Mouse (Mus musculus): Measurements from ENCODE around the gene Psmb6.
A peak's percentile ranks its signal among the peaks of the same experiment; 100 is the strongest.

The Psmb6 gene

DNA sequence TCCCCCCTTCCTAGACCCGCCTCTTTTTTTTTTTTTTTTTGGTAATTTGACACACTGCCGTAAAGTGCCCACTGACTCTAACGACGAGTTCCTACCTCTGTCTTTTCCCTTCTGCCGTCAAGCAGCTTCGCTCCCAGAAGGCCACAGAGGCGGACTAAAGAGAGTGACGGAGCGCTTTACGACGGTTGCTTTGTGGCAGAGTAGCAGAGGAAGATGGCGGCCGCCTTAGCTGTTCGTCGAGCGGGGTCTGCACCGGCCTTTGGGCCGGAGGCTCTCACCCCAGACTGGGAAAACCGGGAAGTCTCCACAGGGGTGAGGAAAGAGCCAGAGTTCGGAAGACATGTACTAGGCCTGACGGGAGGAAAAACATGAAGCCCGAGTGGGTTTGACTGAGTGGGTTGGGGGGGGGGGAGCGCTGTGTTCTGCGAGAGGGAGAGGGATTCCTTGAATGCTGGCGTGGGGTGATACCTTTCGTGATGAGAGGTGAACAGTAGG lies at the start of gene Psmb6:
TSS of gene Psmb6 (plus strand) at position 184 of the 495 bp plus-strand sequence.
- peak; percentile 87 for DNase-seq (ENCODE audit: extremely low spot score, low spot score)

DNA sequence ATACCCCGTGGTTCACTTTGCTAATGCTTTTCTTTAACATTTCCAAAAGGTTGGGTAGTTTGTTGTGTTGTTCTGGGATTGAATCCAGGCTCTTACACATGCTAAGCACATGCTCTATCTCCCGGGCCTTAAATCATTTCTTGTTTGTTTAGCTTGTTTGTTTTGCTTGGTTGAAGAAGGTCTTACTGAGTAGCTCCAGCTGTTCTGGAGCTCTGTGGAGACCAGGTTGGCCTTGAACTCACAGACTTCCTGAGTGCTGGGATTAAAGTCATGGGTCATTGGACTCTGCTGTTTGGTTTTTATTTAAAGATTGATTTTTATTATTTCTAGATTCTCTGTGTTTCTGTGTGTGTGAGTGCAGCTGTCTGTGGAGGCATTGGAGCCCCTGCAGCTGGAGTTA lies 39.7 kb upstream of the Psmb6 start:
- DNase-seq (ENCODE audit: extremely low spot score, low spot score): no peak

DNA sequence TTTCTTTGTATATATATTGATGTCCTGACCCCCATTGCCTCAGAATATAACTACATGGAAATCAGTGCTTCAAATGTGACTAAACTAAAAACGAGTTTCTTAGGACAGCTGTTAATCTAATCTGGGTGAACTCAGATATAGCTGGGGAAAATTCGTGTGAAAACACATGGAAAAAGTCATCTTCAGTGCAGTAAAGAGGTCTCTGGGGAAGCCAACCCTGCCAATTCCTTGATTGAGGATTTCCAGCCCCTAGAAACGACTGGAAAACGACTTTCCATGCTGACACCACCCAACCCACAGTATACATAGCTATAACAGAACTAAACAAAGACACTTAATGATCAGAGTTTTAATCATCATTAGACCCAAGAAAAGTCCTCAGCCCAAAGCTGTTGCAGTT lies 37.4 kb upstream of the Psmb6 start:
- DNase-seq (ENCODE audit: extremely low spot score, low spot score): no peak

DNA sequence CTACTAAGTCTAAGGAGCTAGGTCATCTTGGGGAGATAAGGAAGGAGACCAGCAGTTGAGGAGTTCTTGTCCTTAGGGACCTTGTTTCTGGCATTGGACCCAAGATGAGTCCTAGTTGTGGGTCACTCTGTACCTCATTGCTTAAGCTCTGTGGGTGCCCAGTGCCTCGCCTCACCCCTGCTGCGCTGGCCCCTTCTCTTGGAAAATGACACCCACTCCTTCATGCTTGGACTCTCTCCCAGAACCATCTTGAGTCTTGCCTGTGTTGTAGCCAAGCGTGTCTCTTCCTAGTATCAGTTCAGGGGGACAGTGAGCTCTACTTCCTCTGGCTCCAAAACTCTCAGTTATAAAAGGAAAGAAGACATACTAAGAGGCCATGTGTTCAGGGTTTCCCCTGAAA lies 36.0 kb upstream of the Psmb6 start:
- DNase-seq (ENCODE audit: extremely low spot score, low spot score): no peak

DNA sequence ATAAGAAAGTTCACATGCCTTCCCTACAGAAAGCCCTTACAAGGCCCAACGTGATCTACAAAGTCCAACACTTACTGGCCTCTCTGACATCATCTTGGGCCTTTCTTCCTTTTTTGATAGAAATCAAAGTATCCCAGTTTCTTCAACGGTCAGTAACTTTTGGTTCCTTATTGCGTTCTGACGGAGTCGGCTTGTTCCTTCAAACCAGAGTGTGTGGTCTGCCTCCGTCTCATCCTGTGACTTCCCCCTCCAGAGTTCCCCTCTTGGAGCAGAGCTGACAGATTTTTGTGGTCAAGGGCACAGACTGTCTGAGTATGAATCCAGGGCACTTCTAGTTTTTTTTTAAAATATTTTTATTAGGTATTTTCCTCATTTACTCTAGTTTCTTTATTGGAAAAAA lies 35.5 kb upstream of the Psmb6 start:
- no peak for DNase-seq (ENCODE audit: extremely low spot score, low spot score)

DNA sequence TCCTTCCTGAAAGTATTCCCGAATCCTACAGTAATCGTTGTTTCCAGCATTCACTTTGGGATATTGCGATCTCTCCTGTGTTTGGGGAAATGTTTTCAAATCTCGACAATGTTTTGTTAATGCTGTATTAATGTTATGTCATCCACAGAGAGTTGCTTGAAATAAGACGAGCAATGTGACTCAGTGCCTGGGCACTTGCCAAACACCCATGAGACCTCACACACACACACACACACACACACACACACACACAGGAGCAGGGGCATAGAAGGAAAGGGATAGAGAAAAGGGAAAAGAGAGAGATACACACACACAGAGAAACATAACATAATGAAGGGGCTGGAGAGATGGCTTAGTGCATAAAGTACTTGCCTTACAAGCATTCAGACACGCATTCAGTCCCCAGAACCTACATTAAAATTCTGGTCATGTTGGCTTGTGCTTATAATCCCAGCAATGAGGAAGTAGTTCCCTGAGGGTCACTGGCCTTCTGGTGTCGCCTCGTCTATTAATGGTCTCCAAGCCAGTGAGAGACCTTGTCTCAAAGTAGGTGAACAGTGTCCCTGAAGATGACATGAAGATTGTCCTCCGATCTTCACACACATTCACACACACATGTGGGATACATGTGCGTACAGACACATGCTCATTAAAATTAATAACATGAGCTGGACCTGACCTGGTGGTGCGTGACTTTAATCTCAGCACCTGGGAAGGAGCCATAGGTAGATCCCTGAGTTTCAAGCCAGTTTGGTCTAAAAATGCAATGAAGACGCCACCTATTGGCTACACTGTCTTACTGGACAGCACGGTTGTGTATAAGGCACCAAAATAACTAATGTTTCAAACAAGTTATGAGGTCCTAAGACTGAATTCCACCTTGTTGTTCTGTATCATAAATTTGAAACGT lies 25.3 kb upstream of the Psmb6 start:
- no peak for DNase-seq (ENCODE audit: extremely low spot score, low spot score)

DNA sequence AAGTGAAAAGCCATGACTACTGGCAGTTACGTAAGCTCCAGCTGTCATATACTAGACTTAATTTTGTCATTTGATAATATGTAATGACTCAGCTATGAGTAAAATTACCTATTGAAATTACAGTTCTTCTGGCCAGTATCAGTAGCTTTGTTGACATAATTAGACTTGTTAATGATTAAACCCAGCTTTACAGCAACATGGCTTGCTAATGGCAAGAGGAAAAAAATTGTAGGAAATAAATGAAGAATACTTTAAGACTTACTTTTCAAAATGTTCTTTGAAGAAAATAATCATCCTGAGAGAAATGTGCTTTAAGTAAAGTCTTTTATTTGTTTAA lies 24.7 kb upstream of the Psmb6 start:
- DNase-seq (ENCODE audit: extremely low spot score, low spot score): no peak

DNA sequence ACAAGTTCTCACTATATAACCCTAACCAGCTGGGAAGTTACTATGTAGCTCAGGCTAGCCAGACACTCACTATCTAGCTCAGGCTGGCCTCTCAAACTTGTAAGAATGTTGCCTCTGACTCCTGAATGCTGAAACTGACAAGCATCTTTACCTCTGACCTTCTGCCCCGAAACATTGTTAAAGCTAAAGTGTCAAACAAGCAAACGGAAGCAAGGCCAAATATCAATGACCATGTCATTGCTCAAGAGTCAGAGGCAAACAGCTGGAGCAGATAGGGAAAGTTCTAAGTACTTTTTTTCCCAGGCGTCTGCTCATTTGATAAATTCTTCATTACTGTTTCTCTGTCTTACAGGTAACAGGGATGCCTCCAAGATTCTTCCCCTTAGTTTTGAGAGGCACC lies 23.1 kb upstream of the Psmb6 start:
- no peak for DNase-seq (ENCODE audit: extremely low spot score, low spot score)

DNA sequence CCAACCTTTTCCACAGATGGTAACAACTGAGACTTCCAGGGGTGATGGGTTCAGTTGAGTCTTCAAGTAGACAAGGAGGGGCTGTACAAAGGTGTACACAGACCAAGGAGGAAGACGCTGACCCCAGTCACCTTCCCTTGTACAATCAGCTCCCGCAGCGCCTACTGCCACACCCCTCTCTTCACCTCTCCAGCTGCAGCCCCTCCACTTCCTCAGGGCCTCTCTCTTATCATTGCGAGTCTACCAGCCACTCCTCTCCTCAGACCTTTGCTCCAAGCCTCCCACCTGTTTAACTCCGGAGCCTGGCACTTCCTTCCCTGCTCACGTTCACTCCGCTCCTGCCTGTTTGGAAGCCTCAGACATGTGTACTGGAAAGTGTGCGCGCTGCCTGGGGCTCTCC lies 20.2 kb upstream of the Psmb6 start, which contains the start of gene Tm4sf5:
TSS of gene Tm4sf5 (plus strand) at position 275 of the 400 bp plus-strand sequence.
- no peak for DNase-seq (ENCODE audit: extremely low spot score, low spot score)

DNA sequence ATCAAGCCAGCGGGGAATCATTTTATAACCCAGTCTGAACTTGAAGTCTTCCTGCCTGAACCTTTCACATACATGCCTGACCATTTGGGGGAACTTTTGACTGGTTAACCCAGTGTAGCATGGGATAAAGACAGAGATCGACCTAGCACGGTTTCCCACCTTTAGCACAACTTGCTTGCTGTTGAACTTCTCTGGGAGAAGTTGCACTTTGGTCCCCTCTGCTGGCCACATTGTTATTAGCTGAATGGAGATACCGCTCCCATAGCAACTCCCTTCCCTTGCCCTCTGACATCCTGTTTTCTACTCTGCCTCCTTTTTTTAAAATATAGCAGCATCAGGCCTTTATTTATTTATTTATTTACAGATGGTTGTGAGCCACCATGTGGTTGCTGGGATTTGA lies 18.8 kb upstream of the Psmb6 start:
- peak; percentile 49 for DNase-seq (ENCODE audit: extremely low spot score, low spot score)

DNA sequence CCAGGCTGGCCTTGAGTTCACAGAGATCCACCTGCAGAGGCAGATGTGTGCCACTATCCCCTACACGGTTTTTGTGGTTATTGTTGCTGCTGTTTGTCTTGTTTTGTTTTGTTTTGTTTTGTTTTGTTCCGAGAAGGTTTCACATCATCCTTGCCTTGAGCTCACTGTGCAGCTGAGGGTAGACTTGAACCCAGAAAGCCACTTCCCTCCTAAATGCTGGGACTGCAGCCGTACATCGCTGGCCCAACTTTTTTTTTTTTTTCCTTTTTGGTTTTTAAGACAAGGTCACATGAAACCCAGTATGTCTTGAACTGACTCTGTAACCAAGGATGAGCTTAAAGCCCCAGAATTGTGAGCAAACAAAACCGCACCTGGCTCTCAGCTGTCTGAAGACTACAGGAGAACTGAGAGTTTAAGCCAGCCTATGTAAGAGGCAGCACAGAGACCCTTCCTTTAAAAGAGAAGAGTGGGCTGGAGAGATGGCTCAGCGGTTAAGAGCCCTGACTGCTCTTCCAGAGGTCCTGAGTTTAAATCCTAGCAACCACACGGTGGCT lies 18.1 kb upstream of the Psmb6 start:
- DNase-seq (ENCODE audit: extremely low spot score, low spot score): no peak

DNA sequence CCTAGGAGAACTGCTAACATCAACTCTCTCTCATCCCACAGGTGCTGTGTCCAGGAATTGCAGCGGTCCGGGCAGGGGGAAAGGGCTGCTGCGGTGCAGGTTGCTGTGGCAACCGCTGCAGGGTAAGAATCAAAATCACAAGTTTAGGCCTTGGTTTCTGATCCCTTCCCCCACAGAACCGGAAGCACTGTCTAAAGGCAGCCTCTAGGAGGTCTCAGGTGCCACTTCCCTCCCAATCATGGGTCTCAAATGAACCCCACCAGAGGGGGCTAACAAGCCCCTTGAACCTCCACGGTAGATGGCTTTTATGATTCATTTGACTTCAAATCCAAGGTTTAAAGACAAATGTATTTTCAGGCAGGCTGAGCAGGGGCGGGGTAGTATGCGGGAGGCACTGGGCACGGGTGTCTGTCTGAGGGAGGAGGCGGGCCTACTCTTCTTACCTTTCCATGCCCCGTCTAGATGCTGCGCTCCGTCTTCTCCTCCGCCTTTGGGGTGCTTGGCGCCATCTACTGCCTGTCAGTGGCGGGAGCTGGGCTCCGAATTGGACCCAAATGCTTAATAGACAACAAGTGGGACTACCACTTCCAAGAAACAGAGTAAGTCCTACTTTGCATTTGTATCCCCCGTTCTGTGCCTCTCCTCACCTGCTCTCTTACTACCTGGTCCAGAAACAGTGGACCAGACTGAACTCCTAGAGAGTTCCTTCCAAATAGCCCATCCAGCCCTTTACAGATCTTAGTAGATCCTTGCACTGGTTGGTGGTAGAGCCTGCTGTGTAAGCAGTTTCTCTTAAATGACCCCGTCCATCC lies 15.2 kb upstream of the Psmb6 start:
- peak; percentile 53 for DNase-seq (ENCODE audit: extremely low spot score, low spot score)

DNA sequence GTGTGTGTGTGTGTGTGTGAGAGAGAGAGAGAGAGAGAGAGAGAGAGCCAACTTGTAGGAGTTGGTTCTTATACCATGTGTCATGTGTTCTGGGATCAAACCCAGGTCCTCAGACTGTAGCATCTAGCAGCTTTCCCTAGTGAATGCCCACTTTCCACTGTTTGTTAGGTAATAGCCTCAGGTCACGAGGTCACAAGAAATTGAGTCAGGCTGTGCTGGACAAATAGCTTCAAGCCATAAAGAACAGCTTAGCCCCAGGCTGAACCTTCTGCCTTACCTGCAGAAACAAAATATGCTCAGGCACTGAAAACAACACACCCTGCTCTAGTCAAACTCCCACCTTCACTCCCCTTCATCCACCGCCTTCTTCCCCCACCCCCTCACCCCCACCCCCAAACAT lies 13.9 kb upstream of the Psmb6 start:
- no peak for DNase-seq (ENCODE audit: extremely low spot score, low spot score)

DNA sequence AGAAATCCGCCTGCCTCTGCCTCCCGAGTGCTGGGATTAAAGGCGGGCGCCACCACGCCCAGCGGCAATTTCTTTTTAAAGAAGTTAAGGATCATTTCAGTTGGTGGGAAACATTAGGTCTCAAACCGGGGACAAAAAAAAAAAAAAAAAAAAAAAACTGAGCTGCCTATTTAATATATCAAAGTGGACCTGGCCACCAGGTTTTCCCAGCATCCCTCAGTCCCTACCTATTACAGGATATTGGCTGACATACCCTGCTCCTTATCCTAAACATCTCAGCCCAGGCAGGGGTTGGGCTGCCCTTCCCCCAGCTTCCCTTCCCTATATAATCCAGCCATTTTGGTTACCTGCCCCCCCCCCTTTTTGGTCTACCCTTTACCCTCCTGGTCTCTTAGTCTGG lies 13.3 kb upstream of the Psmb6 start:
- DNase-seq (ENCODE audit: extremely low spot score, low spot score): no peak

DNA sequence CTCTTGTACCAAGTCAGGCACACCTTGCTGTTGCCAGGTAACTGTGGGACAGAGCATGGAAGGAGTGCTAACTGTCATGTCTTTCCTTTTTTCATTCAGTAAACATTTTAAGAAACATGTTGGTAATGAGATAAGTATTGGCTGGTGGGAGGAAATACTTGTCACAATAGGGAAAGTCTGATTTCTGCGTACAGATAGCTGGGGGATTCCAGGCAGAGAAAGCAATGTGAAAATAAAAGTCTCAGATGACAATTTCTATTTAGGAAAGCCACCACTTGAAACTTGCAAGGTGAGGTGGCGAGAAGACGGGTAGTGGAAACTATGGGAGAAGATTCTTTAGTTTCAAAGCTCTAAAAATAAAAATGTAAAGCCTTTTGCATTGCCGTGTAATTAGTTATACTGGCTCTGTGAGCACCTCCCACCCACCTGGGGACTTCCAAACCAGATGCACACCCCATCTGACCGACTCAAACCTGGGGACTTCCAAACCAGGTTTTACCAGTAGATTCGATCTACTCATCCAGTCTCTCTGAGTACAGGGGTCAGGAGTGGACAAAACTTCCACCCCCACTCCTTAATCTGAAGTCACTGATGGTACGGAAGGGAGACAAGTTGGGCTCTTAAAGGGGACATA lies 12.3 kb upstream of the Psmb6 start:
- DNase-seq (ENCODE audit: extremely low spot score, low spot score): no peak

DNA sequence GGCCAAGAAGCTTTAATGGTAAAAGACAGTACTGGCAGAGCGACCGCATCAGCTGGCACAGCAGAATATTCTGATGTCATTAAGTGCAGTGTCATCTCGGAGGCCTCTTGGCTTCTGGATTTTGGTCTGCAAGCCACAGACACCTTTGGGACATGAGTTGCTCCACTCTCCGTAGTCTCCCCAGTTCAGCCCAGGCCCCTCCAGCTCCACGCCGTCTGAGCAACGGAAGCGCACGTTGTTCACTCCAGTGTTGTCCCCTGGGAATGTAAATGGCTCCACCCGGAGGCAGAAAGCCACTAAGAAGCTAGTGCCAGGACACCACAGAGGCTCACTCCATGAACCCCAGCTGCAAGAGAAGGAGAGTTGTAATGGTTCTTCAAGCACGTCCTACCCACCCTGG lies 11.6 kb upstream of the Psmb6 start:
- no peak for DNase-seq (ENCODE audit: extremely low spot score, low spot score)

DNA sequence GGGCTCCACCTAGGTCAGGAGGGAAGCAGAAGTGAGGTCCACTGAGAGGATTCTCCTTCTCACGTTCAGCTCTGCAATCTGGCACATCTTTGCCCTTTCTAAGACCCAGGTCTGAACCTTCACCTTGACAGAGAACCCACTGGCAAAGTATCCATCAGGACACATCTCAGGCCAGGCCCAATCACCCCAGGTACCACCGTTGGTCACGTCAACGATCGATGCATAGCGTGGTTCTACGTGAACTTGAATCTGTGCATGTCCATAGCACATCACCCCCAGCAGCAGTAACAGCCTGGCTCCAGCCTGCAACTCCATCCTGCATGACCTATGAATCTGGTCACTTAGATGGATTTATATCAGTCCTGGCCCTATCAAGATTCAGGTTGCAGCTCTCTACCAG lies 10.9 kb upstream of the Psmb6 start, which contains the start of gene Vmo1:
TSS of gene Vmo1 (minus strand) at position 329 of the 400 bp plus-strand sequence.
- no peak for DNase-seq (ENCODE audit: extremely low spot score, low spot score)

DNA sequence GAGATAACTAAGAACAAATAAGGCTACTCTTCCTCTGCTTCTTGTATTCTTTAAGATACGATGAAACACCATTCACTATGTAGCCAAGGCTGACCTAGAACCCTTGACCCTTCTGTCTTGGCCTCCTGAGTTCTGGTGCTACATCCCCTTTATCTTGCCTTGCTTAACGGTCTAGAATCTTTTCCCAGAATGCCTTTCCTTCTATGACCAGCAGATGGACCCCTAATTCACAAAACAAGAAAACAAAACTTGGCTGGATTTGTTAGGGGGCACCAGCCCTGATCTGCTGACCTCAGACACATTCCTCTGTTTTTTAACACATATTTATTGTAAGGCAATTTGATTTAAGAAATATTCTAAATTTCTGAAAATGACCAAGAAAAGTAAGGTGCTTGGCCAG lies 8.8 kb upstream of the Psmb6 start:
- peak; percentile 21 for DNase-seq (ENCODE audit: extremely low spot score, low spot score)

DNA sequence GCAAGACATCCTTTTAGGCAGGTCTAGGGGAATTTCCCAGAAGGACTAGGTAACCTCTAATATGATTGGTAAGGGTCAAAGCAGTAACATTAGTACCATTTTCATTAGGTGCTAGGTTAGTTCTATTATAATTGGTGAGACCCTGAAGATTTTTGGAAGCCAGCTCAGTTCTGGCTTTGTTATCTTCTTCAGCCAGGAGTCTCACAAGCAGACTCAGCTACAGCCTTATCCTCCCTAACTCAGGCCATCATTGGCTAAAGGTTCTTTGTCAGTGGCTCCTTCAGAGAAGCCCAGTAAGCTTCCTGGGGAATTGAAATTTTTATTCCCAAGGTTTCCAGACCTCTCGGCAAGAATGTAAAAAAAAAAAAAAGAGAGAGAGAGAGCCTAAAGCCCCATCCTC lies 6.7 kb upstream of the Psmb6 start:
- DNase-seq (ENCODE audit: extremely low spot score, low spot score): no peak

DNA sequence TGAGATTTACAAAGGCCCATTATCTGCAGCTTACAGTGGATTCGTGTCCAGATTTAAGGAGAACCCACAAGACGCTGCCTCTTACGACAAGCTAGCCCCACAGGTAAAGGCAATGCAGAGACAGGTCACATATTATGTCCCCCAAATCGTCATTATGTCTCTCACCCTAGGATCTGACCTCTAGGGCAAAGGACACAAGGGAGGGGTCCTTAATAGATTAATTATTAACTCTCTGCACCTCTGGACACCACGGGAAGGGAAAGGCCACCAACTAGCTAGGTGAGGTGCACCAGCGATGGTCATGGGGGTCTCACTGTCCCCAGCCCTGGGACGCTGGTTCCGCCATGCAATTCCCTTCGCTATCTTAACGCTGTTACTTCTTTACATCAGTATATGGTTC lies 6.2 kb upstream of the Psmb6 start, which contains the start of gene Gltpd2:
TSS of gene Gltpd2 (plus strand) at position 274 of the 400 bp plus-strand sequence.
- DNase-seq (ENCODE audit: extremely low spot score, low spot score): no peak

DNA sequence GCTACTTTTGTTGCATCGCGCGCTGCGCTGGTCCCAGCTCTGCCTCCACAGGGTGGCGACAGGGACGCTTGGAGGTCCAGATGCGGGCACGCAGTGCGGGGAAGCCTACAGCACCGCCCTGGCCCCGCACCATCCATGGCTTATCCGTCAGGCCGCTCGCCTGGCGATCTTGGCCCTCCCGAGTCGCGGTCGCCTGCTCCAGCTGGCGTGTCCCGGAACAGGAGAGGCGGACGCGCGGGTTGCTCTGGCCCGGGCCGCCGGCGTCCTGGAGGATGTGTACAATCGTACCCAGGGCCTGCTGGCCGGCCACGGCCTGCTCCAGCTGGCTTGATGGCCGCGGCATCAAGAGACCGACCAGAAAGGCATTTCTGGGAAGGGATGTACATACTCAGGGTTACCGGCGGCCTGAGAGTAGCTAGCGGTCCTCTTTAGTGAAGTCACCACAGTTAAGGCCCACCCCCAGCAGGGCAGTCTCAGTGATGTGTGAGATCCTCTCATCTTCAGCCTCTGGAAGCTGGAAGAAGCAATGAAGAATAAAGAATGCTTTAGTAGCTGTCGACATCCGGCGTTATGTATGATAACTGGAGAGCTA lies 4.9 kb upstream of the Psmb6 start:
- peak; percentile 68 for DNase-seq (ENCODE audit: extremely low spot score, low spot score)
